Mouse (Mus musculus) duodenum, adult 2 months (tissue): Measurements from ENCODE around the gene Mcmbp. TPM values are rescaled to one million over a fixed set of nuclear protein-coding genes. Genes with fewer than 3 reads are reported as not detected.

Source experiments
- polyA plus RNA-seq: library from polyadenylated mRNA; depleted of rRNA; stranded (reverse); fragments of >200 nt; gene quantifications from 2 replicates; pipeline ENCODE4 v1.2.3, GENCODE M21; 2012; ENCODE audit warnings: low replicate concordance; rRNA removed

Mcmbp gene
- 18.1 and 25.1 TPM in 2 replicates for polyA plus RNA-seq

DNA sequence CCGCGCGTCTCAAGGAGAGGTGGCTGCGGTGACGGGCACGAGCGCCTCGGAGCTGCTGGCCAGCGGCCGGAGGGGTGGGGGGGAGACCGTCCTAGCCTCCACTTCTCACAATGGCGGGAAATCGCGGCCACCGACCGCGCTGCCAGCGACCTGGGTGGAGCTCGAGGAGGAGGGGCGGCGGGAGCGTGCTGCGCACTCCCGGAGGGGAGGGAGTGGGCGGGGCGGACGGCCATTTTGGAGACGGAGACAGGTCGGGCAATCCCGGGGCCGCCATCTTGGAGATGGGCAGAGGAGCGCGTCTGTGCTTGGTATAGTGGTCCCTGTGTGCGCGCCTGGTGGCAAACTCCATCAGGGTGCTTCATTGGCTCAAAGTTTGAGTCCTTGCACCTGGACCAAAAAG, at the start of gene Mcmbp:
Mcmbp (minus strand) TSS at position 162 of the 400 bp plus-strand sequence.

GRCm38 (mm10) chr7:128744684-128745485, 4.6 kb upstream of the Mcmbp start, which contains the start of gene Sec23ip:
Gene Sec23ip, plus strand, starts transcription at chr7:128744943.

Other genes starting within 250 kb of the Mcmbp start
- 34.8 and 40.0 TPM in 2 replicates for gene Bag3, start 216.9 kb downstream of the Mcmbp start, polyA plus RNA-seq
- gene Inpp5f, start 129.2 kb downstream of the Mcmbp start, polyA plus RNA-seq, result 1.6 and 2.0 TPM in 2 replicates
- 9.3 and 23.8 TPM in 2 replicates for gene Sec23ip, start 4.4 kb upstream of the Mcmbp start, polyA plus RNA-seq